Mouse (Mus musculus) embryonic facial prominence, embryonic 10.5 days (tissue): ENCODE measurements around the gene Jakmip3. TPM values are rescaled to one million over a fixed set of nuclear protein-coding genes. Genes with fewer than 3 reads are reported as not detected.

ENCODE experiments used
- DNase-seq: peaks from one replicate; pipeline ENCODE4 v3.0.0-alpha.2; 2017; ENCODE audit warnings: low spot score
- H3K27ac ChIP-seq: fragments of 300-500 bp; sonication (generic); replicated peaks from 2 replicates; pipeline ENCODE4 v1.5.1; 2016; ENCODE audit warnings: mild to moderate bottlenecking
- H3K27me3 ChIP-seq: fragments of 300-500 bp; sonication (generic); replicated peaks from 2 replicates; pipeline ENCODE4 v1.6.1; 2016; ENCODE audit warnings: low read depth, mild to moderate bottlenecking; ENCODE audit not compliant: poor library complexity, severe bottlenecking
- H3K36me3 ChIP-seq: fragments of 300-500 bp; sonication (generic); replicated peaks from 2 replicates; pipeline ENCODE4 v1.6.1; 2016; ENCODE audit warnings: mild to moderate bottlenecking, moderate library complexity
- H3K4me1 ChIP-seq: fragments of 300-500 bp; sonication (generic); 2 replicates; pipeline ENCODE4 v1.6.1; 2016
- H3K4me3 ChIP-seq: fragments of 300-500 bp; sonication (generic); 2 replicates; pipeline ENCODE4 v1.5.1; 2016; ENCODE audit warnings: mild to moderate bottlenecking, moderate library complexity
- H3K9me3 ChIP-seq: fragments of 300-500 bp; sonication (generic); 2 replicates; pipeline ENCODE4 v1.6.1; 2016; ENCODE audit warnings: mild to moderate bottlenecking
- WGBS: fragments of 180-500 bp; shearing (Covaris S2); methylation state at CpG from one replicate; pipeline ENCODE4 v1.1.7; 2016; 5-methylcytosine and 5-hydroxymethylcytosine counted together
- polyA plus RNA-seq: library from polyadenylated mRNA; unstranded; fragments of >200 nt; fragmentation: Nextera tagmentation; extraction: Ambion mirVana; gene quantifications from 2 replicates; pipeline ENCODE4 v1.2.1, GENCODE M21; 2016

The Jakmip3 gene
- 0.48 and 0.51 TPM in 2 replicates for polyA plus RNA-seq

DNA sequence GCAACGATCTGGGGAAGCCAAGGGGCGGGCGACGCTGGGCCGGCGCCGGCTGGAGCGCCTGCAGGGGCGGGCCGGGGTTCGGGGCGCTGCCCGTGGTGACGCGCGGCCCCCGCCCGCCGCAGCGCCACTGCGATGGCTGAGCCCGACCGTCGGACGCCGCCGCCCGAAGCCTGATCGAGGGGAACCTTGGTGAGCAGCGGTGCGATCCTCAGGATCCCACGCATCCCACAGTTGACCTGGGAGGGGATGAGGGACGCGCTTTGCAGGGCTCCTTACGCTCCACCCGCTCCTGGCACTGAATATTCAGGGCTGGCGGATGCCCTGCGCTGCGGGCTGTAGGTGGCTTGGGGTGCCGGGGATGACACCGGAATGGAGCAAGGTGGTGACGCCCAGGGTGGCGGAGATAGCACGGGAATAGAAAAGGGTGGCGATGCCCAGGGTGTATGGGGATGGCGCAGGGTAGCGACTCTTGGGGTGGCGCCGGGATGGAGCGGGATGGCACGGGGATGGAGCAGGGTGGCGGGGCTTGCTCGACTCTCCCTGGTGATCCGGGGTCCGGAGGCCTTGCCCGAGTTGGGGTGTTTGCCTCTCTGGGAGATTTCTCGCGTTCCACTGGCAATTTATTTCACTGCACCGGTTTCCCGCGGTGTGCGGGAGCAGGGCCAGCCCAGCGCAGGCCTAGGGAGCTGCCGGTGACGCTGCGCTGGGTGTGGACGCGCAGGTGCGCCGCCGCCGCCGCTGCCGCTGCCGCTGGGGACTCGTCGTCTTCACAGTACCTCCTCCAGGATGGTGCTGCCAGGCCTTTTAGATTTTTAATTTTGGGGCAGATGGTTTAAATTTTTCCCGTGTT, at the start of gene Jakmip3:
Gene Jakmip3 (plus strand): TSS at position 119 of the 850 bp plus-strand sequence.
- WGBS, result under 1% methylated on average over 78 of the region's 78 CpGs

DNA sequence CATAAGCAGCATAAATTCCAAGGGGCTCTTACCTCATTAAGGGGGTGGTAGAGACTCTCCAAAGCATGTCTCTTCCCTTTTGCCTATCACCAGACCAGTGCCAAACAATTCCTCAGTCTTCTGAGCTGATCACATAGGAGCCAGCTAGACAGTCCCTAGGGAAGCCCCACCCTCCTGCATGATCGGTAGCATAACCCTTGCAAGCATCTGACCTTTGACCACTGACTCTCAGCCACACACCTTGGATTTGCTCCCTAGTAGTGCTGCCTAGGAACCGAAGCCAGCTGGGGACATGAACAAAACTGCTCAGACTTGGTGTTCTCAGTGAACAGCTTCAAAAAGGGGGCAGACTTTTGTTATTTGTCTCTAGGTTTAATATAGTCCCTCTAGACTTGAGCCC, 42.4 kb upstream of the Jakmip3 start:
- H3K4me3 ChIP-seq, result no peak overlapping the region

More for the DNA sequence above, at the start of gene Jakmip3:
- peak; percentile 39 for DNase-seq
- Histone ChIP-seq H3K27me3 (peaks cover 88% of the 10 kb centered on the region), H3K27ac (no peak within 1 kb of the TSS), H3K36me3 (no peaks in the 10 kb centered on the region), H3K4me1 (peaks cover 14% of the 10 kb centered on the region), H3K4me3 (peak within 1 kb of the TSS; percentile 58), H3K9me3 (no peaks in the 10 kb centered on the region)

DNA sequence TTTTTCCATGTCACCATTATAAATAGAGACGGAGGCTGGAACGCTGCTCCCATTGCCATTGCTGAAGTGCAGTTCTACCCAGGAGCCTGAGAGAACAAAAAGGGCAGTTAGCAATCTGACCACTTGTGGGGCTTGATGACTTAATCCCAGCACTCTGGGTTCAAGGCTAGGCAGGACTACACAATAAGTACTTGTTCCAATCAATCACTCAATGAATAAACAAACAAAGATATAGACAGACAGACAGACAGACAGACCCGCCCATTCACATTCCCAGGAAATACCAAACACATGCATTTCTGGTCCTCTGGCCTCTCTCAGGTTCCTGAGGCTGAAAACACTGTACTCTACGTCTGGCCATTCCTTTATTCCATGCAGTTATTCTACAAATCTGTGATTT, 41.8 kb upstream of the Jakmip3 start:
- 82% methylated on average over 4 of the region's 4 CpGs for WGBS
- H3K4me3 ChIP-seq, result no peak overlapping the region
- no peak overlapping the region for H3K27ac ChIP-seq
- H3K4me1 ChIP-seq, result no peaks in the 10 kb centered on the region
- H3K36me3 ChIP-seq, result peaks cover 61% of the 10 kb centered on the region
- no peaks in the 10 kb centered on the region for H3K27me3 ChIP-seq
- DNase-seq, result no peak
- H3K9me3 ChIP-seq, result no peaks in the 10 kb centered on the region

More for the DNA sequence above, 42.4 kb upstream of the Jakmip3 start:
- no peaks in the 10 kb centered on the region for H3K4me1 ChIP-seq
- H3K27ac ChIP-seq, result no peak overlapping the region
- peaks cover 67% of the 10 kb centered on the region for H3K36me3 ChIP-seq
- 62% methylated on average over 2 of the region's 2 CpGs for WGBS
- H3K9me3 ChIP-seq, result no peaks in the 10 kb centered on the region
- H3K27me3 ChIP-seq, result no peaks in the 10 kb centered on the region
- no peak for DNase-seq

DNA sequence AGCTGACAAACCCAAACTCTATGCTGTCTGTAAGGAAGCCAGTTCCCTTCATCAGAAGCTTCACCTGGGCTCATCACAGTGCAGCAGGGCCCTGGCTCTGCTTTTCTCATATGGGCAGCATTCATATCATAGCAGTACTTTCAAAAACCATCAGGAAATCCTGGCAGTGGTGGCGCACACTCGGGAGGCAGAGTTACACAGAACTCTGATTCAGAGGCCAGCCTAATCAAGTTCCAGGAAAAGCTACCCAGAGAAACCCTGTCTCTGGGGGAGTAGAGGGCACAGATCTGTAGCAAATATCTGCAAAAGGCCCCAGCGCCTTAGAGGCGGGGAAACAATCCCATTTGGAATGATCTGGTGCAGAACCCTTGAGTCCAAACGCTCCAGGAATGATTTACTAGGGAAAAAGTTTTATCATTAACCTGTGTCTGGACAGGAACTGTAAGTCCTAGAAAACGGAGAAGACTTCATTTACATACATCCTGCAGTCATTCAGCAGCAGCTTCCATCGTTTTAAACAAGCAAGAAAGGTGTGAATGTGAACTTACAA, 36.6 kb upstream of the Jakmip3 start:
- H3K4me3 ChIP-seq, result no peak overlapping the region
- H3K27me3 ChIP-seq, result no peaks in the 10 kb centered on the region
- no peaks in the 10 kb centered on the region for H3K9me3 ChIP-seq
- no peak overlapping the region for H3K27ac ChIP-seq
- DNase-seq, result no peak
- 82% methylated on average over 7 of the region's 7 CpGs for WGBS
- peaks cover 32% of the 10 kb centered on the region for H3K4me1 ChIP-seq
- peaks cover 17% of the 10 kb centered on the region for H3K36me3 ChIP-seq

DNA sequence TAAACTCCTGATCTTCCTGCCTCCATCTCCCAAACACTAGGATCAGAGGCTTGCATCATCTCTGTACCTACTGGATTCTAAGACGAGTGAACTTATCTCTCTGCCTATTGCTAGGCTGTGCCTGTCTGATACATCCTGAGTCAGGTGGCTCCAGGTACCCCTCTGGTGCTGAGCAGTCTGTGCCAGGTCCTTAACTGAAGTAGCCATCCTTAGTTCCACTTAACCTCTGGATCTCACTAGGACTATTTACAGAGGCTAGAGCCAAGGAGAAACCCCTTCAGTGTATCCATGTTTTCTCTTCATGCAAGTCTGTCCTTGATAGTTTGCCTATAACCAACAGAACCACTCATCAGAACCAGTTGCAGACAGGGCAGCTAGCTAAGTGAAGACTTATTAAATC, 34.1 kb upstream of the Jakmip3 start:
- WGBS, result 90% methylated on average over 1 of the region's 1 CpGs
- no peak for DNase-seq
- peaks cover 10% of the 10 kb centered on the region for H3K36me3 ChIP-seq
- peaks cover 49% of the 10 kb centered on the region for H3K4me1 ChIP-seq
- H3K27me3 ChIP-seq, result no peaks in the 10 kb centered on the region
- H3K4me3 ChIP-seq, result peak overlapping the region; percentile 92
- peak overlapping the region; percentile 55; the same call in 1 of the 2 replicates for H3K27ac ChIP-seq
- H3K9me3 ChIP-seq, result no peaks in the 10 kb centered on the region

DNA sequence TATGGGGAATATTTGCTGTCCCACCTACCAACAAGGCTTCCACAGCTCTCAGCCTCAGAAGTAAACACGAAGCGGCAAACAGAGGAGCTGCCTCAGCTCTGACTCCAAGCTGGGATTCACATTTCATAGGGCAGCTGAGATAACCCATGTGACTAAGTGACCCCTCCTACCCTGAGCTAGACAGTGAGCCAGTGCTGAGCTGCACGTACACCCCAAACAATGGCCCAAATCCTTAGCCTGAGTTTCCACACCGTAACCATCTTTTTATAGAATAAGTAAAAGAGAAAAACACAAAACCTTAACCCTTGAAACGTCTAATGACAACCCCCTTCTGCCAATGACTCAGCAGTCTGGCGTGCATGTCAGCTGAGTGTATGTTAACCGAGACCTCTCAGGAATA, 33.5 kb upstream of the Jakmip3 start:
- peak overlapping the region; percentile 55 for H3K27ac ChIP-seq
- no peaks in the 10 kb centered on the region for H3K27me3 ChIP-seq
- H3K4me1 ChIP-seq, result peaks cover 49% of the 10 kb centered on the region
- H3K4me3 ChIP-seq, result peak overlapping the region; percentile 92
- WGBS, result 12% methylated on average over 7 of the region's 7 CpGs
- no peaks in the 10 kb centered on the region for H3K9me3 ChIP-seq
- peak; percentile 54 for DNase-seq
- H3K36me3 ChIP-seq, result peaks cover 7% of the 10 kb centered on the region

DNA sequence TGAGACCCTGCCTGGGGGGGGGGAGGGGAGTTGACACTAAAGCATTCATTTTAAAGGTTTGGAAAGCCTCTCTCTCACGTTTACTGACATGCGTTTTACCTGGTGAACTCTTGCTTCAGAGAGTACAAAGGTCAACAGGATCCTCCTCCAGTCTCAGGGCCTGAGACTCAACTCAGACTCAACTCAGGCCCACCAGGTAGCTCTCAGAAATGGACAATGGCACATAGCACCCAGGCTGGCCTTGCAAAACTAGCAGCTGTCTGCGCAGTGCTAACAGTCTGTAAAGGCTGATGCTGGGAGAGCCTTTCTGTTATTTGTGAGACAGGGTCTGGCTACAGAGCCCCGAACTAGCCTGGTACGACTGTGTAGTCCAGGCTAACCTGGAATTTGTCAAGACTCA, 32.6 kb upstream of the Jakmip3 start:
- no peak for DNase-seq
- H3K4me1 ChIP-seq, result peaks cover 49% of the 10 kb centered on the region
- peak overlapping the region; percentile 92 for H3K4me3 ChIP-seq
- H3K27me3 ChIP-seq, result no peaks in the 10 kb centered on the region
- H3K9me3 ChIP-seq, result no peaks in the 10 kb centered on the region
- WGBS, result 54% methylated on average over 5 of the region's 5 CpGs
- H3K27ac ChIP-seq, result peak overlapping the region; percentile 65
- H3K36me3 ChIP-seq, result peaks cover 7% of the 10 kb centered on the region

DNA sequence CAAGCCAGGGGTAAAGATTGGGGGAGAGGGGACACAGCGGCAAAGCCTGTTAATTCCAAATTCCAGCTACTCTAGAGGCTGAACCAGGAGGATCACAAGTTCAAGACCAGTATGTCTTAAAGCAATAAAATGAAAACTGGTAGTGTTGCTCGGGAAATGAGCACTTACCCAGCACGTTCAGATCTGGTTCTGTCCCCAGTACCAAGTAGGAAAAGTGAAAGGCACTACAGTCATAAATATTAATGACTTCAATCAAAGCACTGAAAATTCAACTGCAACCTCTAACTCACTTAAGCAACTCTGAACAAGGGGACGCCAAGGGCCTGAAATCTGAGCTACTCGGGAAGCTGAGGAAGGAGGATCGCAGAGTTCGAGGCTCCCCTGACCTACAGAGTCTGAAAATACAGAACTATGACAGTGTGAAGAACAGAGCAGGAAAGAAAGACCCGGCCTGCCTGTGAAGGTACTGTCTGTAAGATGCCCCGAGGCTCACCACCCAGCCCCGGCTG, 31.7 kb upstream of the Jakmip3 start:
- Histone ChIP-seq H3K27me3 (no peaks in the 10 kb centered on the region), H3K4me3 (peak overlapping the region; percentile 92), H3K27ac (peak overlapping the region; percentile 96), H3K36me3 (peaks cover 7% of the 10 kb centered on the region), H3K4me1 (peaks cover 49% of the 10 kb centered on the region), H3K9me3 (no peaks in the 10 kb centered on the region)
- 4% methylated on average over 10 of the region's 10 CpGs for WGBS
- DNase-seq, result no peak

DNA sequence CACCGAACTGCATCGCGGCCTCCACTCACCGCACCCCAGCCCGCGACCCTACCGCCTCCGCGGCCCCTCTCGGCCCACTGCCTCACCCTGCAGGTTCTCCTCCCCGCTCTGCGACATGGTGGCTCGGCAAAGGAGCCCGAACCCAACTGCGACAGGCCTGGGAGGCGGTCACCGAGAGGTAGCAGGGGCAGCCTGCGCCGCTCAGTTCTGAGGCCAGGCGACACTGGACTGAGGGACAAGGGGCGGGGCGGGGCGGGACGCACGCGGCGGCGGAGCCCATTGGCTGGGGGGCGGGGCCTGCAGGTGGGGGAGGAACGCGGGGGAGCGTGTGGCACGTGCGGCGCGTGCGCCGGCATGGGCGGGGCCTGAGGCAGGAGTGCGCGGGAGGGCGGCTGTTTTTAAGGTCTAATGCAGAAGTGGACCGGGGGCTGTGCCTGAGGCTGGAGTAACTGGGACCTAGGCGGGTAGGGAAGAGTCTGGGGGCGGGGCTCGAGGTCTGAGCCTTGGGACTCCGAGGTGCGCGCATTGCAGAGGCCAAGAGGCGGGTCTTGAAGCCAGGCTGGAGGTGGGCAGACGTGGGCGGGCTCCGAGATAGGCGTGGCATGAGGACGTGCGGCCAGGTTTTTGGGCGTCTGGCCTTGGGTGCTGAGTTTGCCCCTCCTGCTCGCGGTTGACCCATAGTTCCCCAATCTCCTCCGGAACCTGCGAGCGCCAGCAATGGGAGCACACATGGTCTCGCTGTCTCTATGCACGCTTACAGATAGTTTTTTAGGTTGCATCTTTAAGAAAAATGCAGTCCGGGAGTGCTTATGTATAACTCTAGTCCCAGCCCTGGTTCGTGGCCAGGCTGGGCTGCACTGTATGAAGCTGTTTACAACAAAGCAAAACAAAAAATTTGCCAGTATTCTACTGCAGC, 31.0 kb upstream of the Jakmip3 start, which contains the start of gene Bnip3:
Gene Bnip3 (minus strand): TSS at position 243 of the 916 bp plus-strand sequence.
- no peaks in the 10 kb centered on the region for H3K9me3 ChIP-seq
- peak; percentile 98 for DNase-seq
- H3K27me3 ChIP-seq, result no peaks in the 10 kb centered on the region
- H3K4me3 ChIP-seq, result peak within 1 kb of the TSS; percentile 92
- H3K4me1 ChIP-seq, result peaks cover 49% of the 10 kb centered on the region
- under 1% methylated on average over 66 of the region's 66 CpGs for WGBS
- peak within 1 kb of the TSS; percentile 96 for H3K27ac ChIP-seq
- peaks cover 7% of the 10 kb centered on the region for H3K36me3 ChIP-seq

DNA sequence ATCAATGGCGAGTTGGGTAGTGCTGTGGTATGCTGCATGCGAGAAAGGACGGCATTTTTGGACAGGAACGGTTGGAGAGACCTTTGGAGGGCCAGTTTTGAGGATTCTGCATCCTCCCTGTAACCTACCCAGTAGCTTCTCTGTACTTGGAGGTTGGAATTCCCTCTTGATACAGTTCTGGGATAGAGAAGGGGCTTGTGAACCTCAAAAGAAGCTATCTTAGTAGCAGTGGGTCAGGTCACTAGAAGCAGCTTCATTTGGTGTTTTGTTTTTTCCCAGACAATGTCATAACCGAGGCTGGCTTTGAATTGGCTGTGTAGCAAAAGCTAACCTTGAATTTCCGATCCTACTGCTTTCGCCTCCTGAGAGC, 30.4 kb upstream of the Jakmip3 start:
- no peak for DNase-seq
- Histone ChIP-seq H3K36me3 (peaks cover 7% of the 10 kb centered on the region), H3K9me3 (no peaks in the 10 kb centered on the region), H3K27ac (peak overlapping the region; percentile 96), H3K4me3 (peak overlapping the region; percentile 92), H3K27me3 (no peaks in the 10 kb centered on the region), H3K4me1 (peaks cover 49% of the 10 kb centered on the region)
- 25% methylated on average over 7 of the region's 7 CpGs for WGBS

DNA sequence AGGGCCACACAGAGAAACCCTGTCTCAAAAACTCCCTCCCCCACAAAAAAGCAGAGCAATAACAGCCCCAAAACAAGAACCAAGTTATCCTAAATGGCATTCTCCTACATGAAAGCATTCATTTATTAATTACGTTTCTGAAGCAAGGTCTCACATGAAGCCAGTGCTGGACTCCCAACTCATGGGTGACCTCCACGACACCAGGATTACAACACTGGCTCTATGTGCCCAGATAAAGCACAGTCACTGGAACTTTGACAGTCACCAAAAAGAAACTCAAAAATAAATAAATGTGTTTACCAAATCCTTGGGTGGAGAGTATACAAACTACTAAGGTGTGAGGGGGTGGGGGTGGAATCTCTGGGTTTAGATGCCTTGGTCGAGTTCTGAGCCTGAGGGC, 26.9 kb upstream of the Jakmip3 start:
- Histone ChIP-seq H3K4me1 (peaks cover 20% of the 10 kb centered on the region), H3K27ac (no peak overlapping the region), H3K27me3 (no peaks in the 10 kb centered on the region), H3K36me3 (no peaks in the 10 kb centered on the region), H3K9me3 (no peaks in the 10 kb centered on the region), H3K4me3 (no peak overlapping the region)
- no peak for DNase-seq
- WGBS, result 74% methylated on average over 3 of the region's 3 CpGs
